Mouse (Mus musculus) heart, embryonic 11.5 days (tissue): Measurements from ENCODE around the gene Bard1. TPM values are rescaled to one million over a fixed set of nuclear protein-coding genes. Genes with fewer than 3 reads are reported as not detected.

ENCODE experiments used
- ATAC-seq: fragments of 200-750 bp; cut with Nextera tagmentation; replicated peaks from 2 replicates; pipeline ENCODE4 v1.8.0; 2017; ENCODE audit warnings: moderate library complexity; ENCODE audit not compliant: insufficient number of reproducible peaks, low FRiP score, low TSS enrichment
- H3K27ac ChIP-seq: fragments of 300-500 bp; sonication (generic); 2 replicates; pipeline ENCODE4 v1.5.1; 2014; ENCODE audit warnings: mild to moderate bottlenecking, low read depth, low read length
- H3K27me3 ChIP-seq: fragments of 300-500 bp; sonication (generic); 2 replicates; pipeline ENCODE4 v1.6.1; 2014; ENCODE audit warnings: mild to moderate bottlenecking, low read length, mixed read lengths; ENCODE audit not compliant: control insufficient read depth, insufficient read depth
- H3K36me3 ChIP-seq: fragments of 300-500 bp; sonication (generic); 2 replicates; pipeline ENCODE4 v1.6.1; 2014; ENCODE audit warnings: mild to moderate bottlenecking, low read length, moderate library complexity, mixed read lengths; ENCODE audit not compliant: control insufficient read depth, insufficient read depth
- H3K4me1 ChIP-seq: fragments of 300-500 bp; sonication (generic); 2 replicates; pipeline ENCODE4 v1.6.1; 2014; ENCODE audit warnings: low read length; ENCODE audit not compliant: control insufficient read depth, insufficient read depth
- H3K4me2 ChIP-seq: fragments of 300-500 bp; sonication (generic); 2 replicates; pipeline ENCODE4 v1.6.1; 2014; ENCODE audit warnings: mild to moderate bottlenecking, moderate library complexity
- H3K4me3 ChIP-seq: fragments of 300-500 bp; sonication (generic); 2 replicates; pipeline ENCODE4 v1.5.1; 2014; ENCODE audit warnings: low read depth, low read length
- H3K9ac ChIP-seq: fragments of 300-500 bp; sonication (generic); 2 replicates; pipeline ENCODE4 v1.6.1; 2014; ENCODE audit warnings: mild to moderate bottlenecking, low read depth, low read length, moderate library complexity
- H3K9me3 ChIP-seq: fragments of 300-500 bp; sonication (generic); replicated peaks from 2 replicates; pipeline ENCODE4 v1.6.1; 2016; ENCODE audit warnings: low read length; ENCODE audit not compliant: control insufficient read depth
- WGBS: fragments of 180-500 bp; shearing (Covaris S2); extraction: QIAGEN DNeasy Blood & Tissue Kit; methylation state at CpG from one replicate; pipeline ENCODE4 v1.1.7; 2014; ENCODE audit not compliant: insufficient replicate concordance; 5-methylcytosine and 5-hydroxymethylcytosine counted together
- polyA plus RNA-seq: library from polyadenylated mRNA; unstranded; fragments of >200 nt; fragmentation: Nextera tagmentation; extraction: Ambion mirVana; gene quantifications from 2 replicates; pipeline ENCODE4 v1.2.1, GENCODE M21; 2014

The Bard1 gene
- 2.3 and 2.8 TPM in 2 replicates for polyA plus RNA-seq

DNA sequence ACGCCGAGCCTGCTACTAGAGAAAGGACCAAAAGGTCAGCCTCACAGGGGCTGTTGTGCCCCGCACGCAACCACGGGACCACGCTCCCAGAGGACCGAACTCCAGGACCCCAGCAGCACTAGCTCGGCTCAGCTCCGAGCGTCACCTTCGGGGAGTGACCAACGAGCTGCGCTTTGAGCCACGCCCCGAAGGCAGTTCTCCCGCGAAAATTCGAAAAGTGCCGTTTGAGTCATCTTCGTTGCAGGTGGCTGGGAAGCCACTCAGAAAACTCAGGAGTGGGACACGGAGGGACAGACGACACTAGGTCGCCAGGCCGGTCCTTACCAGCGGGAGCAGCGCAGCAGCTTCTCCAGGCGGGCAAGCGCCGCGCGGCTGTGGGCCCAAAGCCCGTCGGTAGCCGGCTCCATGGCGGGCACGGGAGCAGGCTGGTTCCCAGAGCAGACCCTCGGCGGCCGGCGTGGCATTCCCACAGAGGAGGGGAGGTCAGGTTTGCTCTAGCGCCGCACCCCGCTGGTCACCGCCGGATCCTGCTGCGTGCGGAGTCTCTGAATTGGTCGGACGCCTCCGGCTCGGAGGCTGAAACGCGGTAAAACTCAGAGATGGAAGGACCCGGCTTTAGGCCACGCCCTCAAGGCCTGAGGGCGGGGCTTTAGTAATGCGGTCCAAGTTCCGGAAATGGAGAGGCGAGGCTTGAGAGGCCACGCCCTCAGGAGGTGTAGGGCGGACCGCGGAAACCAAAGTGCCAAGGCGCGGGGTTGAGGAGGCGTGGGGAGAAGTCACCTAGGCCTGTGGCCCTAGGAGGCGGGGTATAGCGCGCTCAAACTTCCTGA lies at the start of gene Bard1:
Gene Bard1 (minus strand): TSS at position 803 of the 830 bp plus-strand sequence.
- peaks cover 15% of the 10 kb centered on the region for H3K4me1 ChIP-seq
- peak; percentile 99 for ATAC-seq
- peak within 1 kb of the TSS; percentile 86 for H3K27ac ChIP-seq
- H3K4me2 ChIP-seq: peak within 1 kb of the TSS; percentile 66
- no peaks in the 10 kb centered on the region for H3K36me3 ChIP-seq
- WGBS: under 1% methylated on average over 69 of the region's 69 CpGs
- peak within 1 kb of the TSS; percentile 88 for H3K4me3 ChIP-seq
- H3K9me3 ChIP-seq: no peaks in the 10 kb centered on the region
- no peaks in the 10 kb centered on the region for H3K27me3 ChIP-seq
- peak within 1 kb of the TSS; percentile 90 for H3K9ac ChIP-seq

GRCm38 (mm10) chr1:71127171-71127570 lies 24.2 kb upstream of the Bard1 start:
- Histone ChIP-seq H3K9ac (no peak overlapping the region), H3K4me2 (no peak overlapping the region), H3K27me3 (no peaks in the 10 kb centered on the region), H3K36me3 (no peaks in the 10 kb centered on the region), H3K4me1 (no peaks in the 10 kb centered on the region), H3K9me3 (no peaks in the 10 kb centered on the region), H3K27ac (no peak overlapping the region), H3K4me3 (no peak overlapping the region)
- WGBS: 87% methylated on average over 4 of the region's 4 CpGs
- no peak for ATAC-seq

- H3K4me3 ChIP-seq: no peak overlapping the region
- no peak overlapping the region for H3K27ac ChIP-seq
- no peaks in the 10 kb centered on the region for H3K36me3 ChIP-seq
- 75% methylated on average over 2 of the region's 2 CpGs for WGBS
- no peak for ATAC-seq
- no peak overlapping the region for H3K9ac ChIP-seq
- no peak overlapping the region for H3K4me2 ChIP-seq
- H3K9me3 ChIP-seq: no peaks in the 10 kb centered on the region
- H3K4me1 ChIP-seq: no peaks in the 10 kb centered on the region
- no peaks in the 10 kb centered on the region for H3K27me3 ChIP-seq
Measured at GRCm38 (mm10) chr1:71118511-71118910, 15.6 kb upstream of the Bard1 start.

- Histone ChIP-seq H3K4me3 (no peak overlapping the region), H3K9me3 (no peaks in the 10 kb centered on the region), H3K36me3 (no peaks in the 10 kb centered on the region), H3K27ac (no peak overlapping the region), H3K4me2 (no peak overlapping the region), H3K27me3 (no peaks in the 10 kb centered on the region), H3K4me1 (no peaks in the 10 kb centered on the region), H3K9ac (no peak overlapping the region)
- ATAC-seq: no peak
- WGBS: 74% methylated on average over 4 of the region's 4 CpGs
Measured at GRCm38 (mm10) chr1:71117253-71117652, 14.3 kb upstream of the Bard1 start.

DNA sequence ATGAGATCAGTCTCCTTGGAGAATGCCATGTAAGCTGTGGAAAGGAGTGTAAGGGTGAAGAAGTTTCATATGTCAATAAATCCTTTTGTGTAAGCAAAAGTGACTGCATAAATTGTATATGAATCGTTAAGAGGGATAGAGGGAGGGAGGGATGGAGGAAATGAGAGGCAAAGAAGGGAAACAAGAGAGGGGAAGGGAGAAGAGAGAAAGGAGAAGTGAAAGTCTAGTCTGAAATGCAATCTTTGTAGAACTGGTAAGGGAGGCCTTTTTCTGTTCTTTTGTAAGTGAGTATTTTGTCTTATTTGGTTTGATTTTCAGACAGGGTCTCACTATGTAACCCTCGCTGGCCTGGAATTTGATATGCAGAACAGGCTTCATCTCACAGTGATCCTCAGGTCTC lies 12.8 kb upstream of the Bard1 start:
- 76% methylated on average over 2 of the region's 2 CpGs for WGBS
- Histone ChIP-seq H3K4me3 (no peak overlapping the region), H3K27ac (no peak overlapping the region), H3K4me2 (no peak overlapping the region), H3K9me3 (no peaks in the 10 kb centered on the region), H3K9ac (no peak overlapping the region), H3K36me3 (no peaks in the 10 kb centered on the region), H3K4me1 (no peaks in the 10 kb centered on the region), H3K27me3 (no peaks in the 10 kb centered on the region)
- ATAC-seq: no peak

- Histone ChIP-seq H3K4me2 (no peak overlapping the region), H3K27ac (no peak overlapping the region), H3K9me3 (no peaks in the 10 kb centered on the region), H3K36me3 (no peaks in the 10 kb centered on the region), H3K27me3 (no peaks in the 10 kb centered on the region), H3K4me1 (no peaks in the 10 kb centered on the region), H3K9ac (no peak overlapping the region), H3K4me3 (no peak overlapping the region)
- ATAC-seq: no peak
- 83% methylated on average over 10 of the region's 10 CpGs for WGBS
Measured at GRCm38 (mm10) chr1:71109858-71110257, 6.9 kb upstream of the Bard1 start.

DNA sequence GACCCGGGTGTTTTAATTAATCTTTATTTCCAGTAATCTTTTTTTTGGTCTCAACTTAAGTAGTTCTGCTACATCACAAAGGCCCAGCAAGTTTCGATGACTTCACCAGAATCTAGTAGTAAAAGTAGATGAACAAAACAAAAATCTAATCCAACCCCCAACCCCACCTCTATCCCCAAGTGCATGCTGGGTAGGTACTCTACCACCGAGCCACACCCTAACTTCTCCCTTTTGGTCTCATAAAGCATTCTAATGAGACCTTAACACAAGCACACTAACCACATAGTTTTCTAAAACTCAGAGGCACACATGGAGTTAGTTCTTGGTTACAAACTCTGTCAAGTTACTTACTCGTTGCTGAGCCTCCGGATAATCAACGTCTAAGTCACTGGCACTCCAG lies 3.2 kb upstream of the Bard1 start:
- ATAC-seq: no peak

GRCm38 (mm10) chr1:71105724-71106123 lies 2.8 kb upstream of the Bard1 start:
- Histone ChIP-seq H3K9ac (no peak overlapping the region), H3K27ac (no peak overlapping the region), H3K4me3 (no peak overlapping the region), H3K36me3 (no peaks in the 10 kb centered on the region), H3K9me3 (no peaks in the 10 kb centered on the region), H3K4me1 (peaks cover 3% of the 10 kb centered on the region), H3K27me3 (no peaks in the 10 kb centered on the region), H3K4me2 (no peak overlapping the region)
- WGBS: 78% methylated on average over 8 of the region's 8 CpGs
- ATAC-seq: no peak

More for the DNA sequence above, 3.2 kb upstream of the Bard1 start:
- Histone ChIP-seq H3K36me3 (no peaks in the 10 kb centered on the region), H3K4me3 (no peak overlapping the region), H3K9me3 (no peaks in the 10 kb centered on the region), H3K4me2 (no peak overlapping the region), H3K27me3 (no peaks in the 10 kb centered on the region), H3K27ac (no peak overlapping the region), H3K4me1 (peaks cover 3% of the 10 kb centered on the region; the same call in 1 of the 2 replicates), H3K9ac (no peak overlapping the region)
- WGBS: 92% methylated on average over 6 of the region's 6 CpGs
